Mouse (Mus musculus): Measurements from ENCODE around the gene Hs6st3. TPM values are rescaled to one million over a fixed set of nuclear protein-coding genes. Genes with fewer than 3 reads are reported as not detected.

Gene Hs6st3
- polyA plus RNA-seq, 1 experiment from 2014 or later = not detected

DNA sequence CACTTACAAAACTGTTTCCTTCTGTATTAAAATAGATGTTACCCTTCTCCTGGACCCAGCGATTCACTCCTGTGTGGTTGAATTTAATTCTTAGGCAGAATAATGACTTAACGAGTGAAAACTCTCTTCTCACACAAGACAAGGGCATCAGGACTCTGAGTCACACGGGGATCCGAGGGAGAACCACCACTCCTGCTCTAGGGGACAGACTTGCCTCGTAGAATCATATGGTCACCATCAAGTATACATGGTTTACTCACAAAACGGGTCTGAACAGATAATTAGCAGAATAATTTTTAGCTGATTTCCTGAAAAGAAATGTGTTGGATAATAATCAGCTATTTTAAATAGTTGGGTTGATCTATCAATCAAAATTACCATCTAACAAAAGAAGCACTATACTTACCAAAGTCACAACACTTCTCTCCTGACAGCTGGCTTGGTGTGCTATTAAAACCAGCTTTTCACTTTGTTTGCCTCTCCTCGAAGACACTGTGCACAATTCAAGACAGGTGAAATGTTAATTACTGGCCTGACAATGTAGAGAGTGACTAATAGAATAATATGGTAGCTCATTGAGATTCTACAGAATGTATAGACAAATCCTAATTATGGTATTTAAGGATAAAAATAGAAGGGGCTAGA is 593.4 kb downstream of the Hs6st3 start:
- H3K9me3 ChIP-seq (replicated peaks) = no peaks in the 10 kb centered on the region
- H3K9ac ChIP-seq = no peak overlapping the region
- H3K4me2 ChIP-seq = no peak overlapping the region
- no peaks in the 10 kb centered on the region for H3K36me3 ChIP-seq (replicated peaks)
- H3K4me1 ChIP-seq (replicated peaks) = no peaks in the 10 kb centered on the region
- no peak overlapping the region for H3K27ac ChIP-seq (replicated peaks)
- no peak overlapping the region for H3K4me3 ChIP-seq (replicated peaks)
- no peaks in the 10 kb centered on the region for H3K27me3 ChIP-seq
- ATAC-seq (ENCODE audit: insufficient read depth) = no peak
- WGBS (ENCODE audit: insufficient replicate concordance) = 47% methylated on average over 7 of the region's 7 CpGs

DNA sequence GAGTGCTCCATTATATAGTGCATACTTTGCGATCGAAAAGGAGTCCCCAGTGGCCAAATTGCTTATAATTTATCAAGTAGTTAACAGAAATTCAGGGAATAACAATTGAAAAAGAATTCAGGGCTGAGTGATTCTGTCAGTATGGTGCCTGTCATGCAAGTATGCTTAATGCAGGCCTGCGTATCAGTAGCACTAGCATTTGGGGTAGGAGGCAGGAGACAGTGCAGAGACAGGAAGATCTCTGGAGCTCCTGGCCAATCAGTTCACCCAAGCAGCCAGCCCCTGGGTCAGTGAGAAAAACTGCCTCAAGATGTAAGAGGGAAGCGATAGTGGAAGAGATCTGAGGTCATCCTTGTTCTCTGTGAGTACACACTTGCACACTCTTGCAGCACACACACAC is 594.1 kb downstream of the Hs6st3 start:
- no peaks in the 10 kb centered on the region for H3K9me3 ChIP-seq (replicated peaks)
- no peaks in the 10 kb centered on the region for H3K27me3 ChIP-seq
- no peak overlapping the region for H3K9ac ChIP-seq
- H3K4me2 ChIP-seq = no peak overlapping the region
- H3K4me1 ChIP-seq (replicated peaks) = no peaks in the 10 kb centered on the region
- ATAC-seq (ENCODE audit: insufficient read depth) = no peak
- H3K36me3 ChIP-seq (replicated peaks) = no peaks in the 10 kb centered on the region
- WGBS (ENCODE audit: insufficient replicate concordance) = 66% methylated on average over 4 of the region's 4 CpGs
- H3K27ac ChIP-seq (replicated peaks) = no peak overlapping the region
- H3K4me3 ChIP-seq (replicated peaks) = no peak overlapping the region

DNA sequence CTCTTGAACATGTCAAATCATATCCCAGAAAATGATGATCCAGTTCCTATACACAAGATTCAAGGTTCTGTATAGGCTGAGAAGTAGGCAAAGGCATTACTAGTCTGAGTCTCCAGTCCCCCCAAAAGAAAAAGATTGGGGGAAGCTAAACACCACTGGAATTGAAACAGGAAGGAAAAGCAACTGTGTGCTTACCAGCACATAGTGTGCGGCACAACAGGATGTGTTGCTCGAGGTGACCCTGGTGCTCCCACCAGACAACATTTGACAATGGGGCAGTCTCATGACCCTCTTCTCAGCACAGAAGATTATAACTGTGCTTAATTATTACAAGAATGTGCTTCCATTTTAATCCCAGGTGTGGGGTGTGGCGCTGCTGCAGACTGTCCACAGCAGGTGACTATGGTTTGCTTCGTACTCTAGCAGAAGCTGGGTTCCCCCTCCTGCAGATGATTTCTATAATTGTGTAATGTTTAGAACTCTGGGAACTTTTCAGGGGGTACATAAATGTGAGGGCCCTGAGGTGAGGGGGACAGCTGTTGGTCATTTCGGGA is 599.3 kb downstream of the Hs6st3 start:
- Histone ChIP-seq H3K9ac (no peak overlapping the region), H3K27ac (replicated peaks) (no peak overlapping the region), H3K9me3 (replicated peaks) (no peaks in the 10 kb centered on the region), H3K4me1 (replicated peaks) (no peaks in the 10 kb centered on the region), H3K4me3 (replicated peaks) (no peak overlapping the region), H3K27me3 (no peaks in the 10 kb centered on the region), H3K4me2 (no peak overlapping the region), H3K36me3 (replicated peaks) (no peaks in the 10 kb centered on the region)
- 51% methylated on average over 5 of the region's 5 CpGs for WGBS (ENCODE audit: insufficient replicate concordance)
- no peak for ATAC-seq (ENCODE audit: insufficient read depth)

DNA sequence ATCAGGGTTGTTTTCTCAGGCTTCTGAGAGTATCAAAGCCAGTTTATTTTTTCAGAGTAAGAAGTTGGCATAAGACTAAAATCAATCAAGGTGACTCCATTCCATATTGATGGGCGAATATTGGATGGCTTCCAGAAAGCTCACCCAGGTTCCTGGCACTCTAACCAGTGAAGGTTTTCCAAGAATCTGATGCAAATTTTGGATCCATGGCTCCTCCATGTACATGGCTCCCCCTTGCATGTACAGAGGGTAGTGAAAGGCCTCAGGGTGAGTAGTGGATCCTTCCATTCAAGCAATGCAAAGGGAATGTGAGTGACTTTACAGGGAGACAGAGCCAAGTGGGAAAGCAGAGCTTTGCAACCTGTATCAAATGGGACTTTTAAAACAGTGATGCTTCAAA is 603.6 kb downstream of the Hs6st3 start:
- Histone ChIP-seq H3K27me3 (no peaks in the 10 kb centered on the region), H3K4me2 (no peak overlapping the region), H3K9me3 (replicated peaks) (no peaks in the 10 kb centered on the region), H3K27ac (replicated peaks) (no peak overlapping the region), H3K36me3 (replicated peaks) (no peaks in the 10 kb centered on the region), H3K4me3 (replicated peaks) (no peak overlapping the region), H3K9ac (no peak overlapping the region), H3K4me1 (replicated peaks) (no peaks in the 10 kb centered on the region)
- WGBS (ENCODE audit: insufficient replicate concordance) = 52% methylated on average over 1 of the region's 1 CpGs
- ATAC-seq (ENCODE audit: insufficient read depth) = no peak

DNA sequence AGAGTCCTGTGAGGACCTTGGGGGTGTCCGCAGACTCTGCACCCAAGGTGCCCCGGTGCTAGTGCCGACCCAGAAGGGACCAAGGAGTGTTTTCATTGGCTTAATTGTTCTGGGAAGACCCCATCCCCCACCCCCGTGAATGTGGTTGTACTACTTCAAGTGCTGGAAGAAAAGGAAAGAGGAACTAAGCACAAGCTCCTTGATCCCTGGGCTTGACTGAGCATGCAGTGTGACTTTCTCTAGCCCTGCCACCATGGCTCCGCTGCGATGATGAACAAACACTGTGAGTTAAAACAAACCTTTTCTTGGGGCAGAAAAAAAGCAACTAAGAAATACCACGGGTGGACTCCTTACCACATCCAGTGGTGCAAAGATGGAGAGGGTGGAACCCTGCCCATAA is 623.2 kb downstream of the Hs6st3 start:
- no peak overlapping the region for H3K27ac ChIP-seq (replicated peaks)
- ATAC-seq (ENCODE audit: insufficient read depth) = no peak

DNA sequence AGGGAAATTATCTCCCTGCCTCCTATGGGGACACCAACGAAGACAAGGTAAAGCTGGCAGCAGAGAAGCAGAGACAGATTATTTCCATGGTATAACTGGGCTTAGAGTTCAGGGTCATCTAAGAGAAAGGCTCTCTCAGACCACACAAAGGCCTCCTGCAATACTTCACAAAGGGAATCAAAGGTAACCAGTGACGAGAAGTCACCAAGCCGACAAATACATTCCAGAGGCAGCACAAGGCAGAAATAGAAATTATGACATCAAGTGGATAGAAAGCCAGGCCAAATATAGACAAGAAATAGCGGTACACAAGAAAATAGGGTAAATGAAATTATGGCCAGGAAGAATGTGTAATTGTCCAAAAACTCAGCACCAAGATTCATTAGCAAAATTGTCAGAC is 633.9 kb downstream of the Hs6st3 start:
- H3K4me3 ChIP-seq (replicated peaks) = no peak overlapping the region
- H3K9me3 ChIP-seq (replicated peaks) = no peaks in the 10 kb centered on the region
- no peaks in the 10 kb centered on the region for H3K4me1 ChIP-seq (replicated peaks)
- no peaks in the 10 kb centered on the region for H3K36me3 ChIP-seq (replicated peaks)
- H3K27ac ChIP-seq (replicated peaks) = no peak overlapping the region
- ATAC-seq (ENCODE audit: insufficient read depth) = no peak
- no peaks in the 10 kb centered on the region for H3K27me3 ChIP-seq
- no peak overlapping the region for H3K9ac ChIP-seq
- H3K4me2 ChIP-seq = no peak overlapping the region
- WGBS (ENCODE audit: insufficient replicate concordance) = 56% methylated on average over 4 of the region's 4 CpGs

More for the DNA sequence above, 623.2 kb downstream of the Hs6st3 start:
- no peaks in the 10 kb centered on the region for H3K4me1 ChIP-seq (replicated peaks)
- no peak overlapping the region for H3K4me2 ChIP-seq
- no peaks in the 10 kb centered on the region for H3K9me3 ChIP-seq (replicated peaks)
- no peak overlapping the region for H3K4me3 ChIP-seq (replicated peaks)
- no peak overlapping the region for H3K9ac ChIP-seq
- H3K36me3 ChIP-seq (replicated peaks) = no peaks in the 10 kb centered on the region
- H3K27me3 ChIP-seq = no peaks in the 10 kb centered on the region
- 63% methylated on average over 7 of the region's 7 CpGs for WGBS (ENCODE audit: insufficient replicate concordance)

DNA sequence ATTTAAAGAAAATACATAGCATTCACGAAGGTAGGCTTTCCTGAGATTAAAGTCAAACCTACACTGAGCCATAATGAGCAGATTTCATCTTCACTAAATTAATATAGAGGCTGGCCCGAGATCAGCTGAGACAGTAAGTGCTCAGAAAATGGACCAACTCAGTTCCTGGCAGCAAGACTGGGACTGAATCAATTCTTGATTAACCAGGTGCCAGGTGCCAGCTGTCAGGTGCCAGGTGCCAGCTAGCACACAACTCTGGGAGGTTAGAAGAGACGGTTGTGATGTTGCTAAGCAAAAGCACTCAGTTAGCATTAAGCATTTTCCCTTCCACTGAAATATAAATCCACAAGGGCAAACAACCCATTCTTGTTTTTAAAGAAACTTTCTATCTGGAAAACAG is 638.1 kb downstream of the Hs6st3 start:
- no peak overlapping the region for H3K4me3 ChIP-seq (replicated peaks)
- H3K27me3 ChIP-seq = no peaks in the 10 kb centered on the region
- H3K9me3 ChIP-seq (replicated peaks) = no peaks in the 10 kb centered on the region
- H3K4me1 ChIP-seq (replicated peaks) = no peaks in the 10 kb centered on the region
- WGBS (ENCODE audit: insufficient replicate concordance) = 55% methylated on average over 3 of the region's 3 CpGs
- H3K9ac ChIP-seq = no peak overlapping the region
- H3K27ac ChIP-seq (replicated peaks) = no peak overlapping the region
- H3K36me3 ChIP-seq (replicated peaks) = no peaks in the 10 kb centered on the region
- no peak overlapping the region for H3K4me2 ChIP-seq
- no peak for ATAC-seq (ENCODE audit: insufficient read depth)

DNA sequence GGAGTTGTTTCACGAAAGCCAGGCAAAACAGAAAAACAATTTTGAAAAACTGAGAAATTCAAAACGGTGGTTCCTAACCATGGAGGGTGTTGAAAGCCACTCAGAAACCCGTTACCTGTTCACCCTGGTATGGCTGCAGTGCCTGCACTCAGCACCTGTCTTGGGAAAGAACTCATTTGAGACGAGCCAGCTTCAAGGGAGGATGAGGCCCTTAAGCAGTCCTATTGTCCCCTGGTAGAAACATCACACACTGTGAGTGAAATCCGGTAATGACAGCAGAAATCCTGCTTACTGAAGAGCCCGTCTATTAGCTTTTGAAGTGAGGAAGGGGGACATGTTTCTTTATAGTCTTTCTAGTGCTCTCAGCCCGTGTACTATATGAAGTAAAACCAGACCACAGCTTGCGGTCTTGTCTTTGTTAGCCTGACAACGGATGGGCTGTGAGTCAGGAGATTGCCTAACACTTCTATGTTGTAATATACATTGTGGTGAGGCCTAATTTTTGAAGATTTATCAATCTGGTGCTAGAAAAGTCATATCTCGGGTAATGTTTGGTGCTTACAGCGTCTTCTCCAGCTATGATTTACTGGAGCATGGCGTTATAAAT is 641.9 kb downstream of the Hs6st3 start:
- no peak for ATAC-seq (ENCODE audit: insufficient read depth)
- H3K4me3 ChIP-seq (replicated peaks) = no peak overlapping the region
- no peak overlapping the region for H3K4me2 ChIP-seq
- H3K4me1 ChIP-seq (replicated peaks) = no peaks in the 10 kb centered on the region
- H3K27ac ChIP-seq (replicated peaks) = no peak overlapping the region
- no peaks in the 10 kb centered on the region for H3K27me3 ChIP-seq
- no peaks in the 10 kb centered on the region for H3K9me3 ChIP-seq (replicated peaks)
- H3K9ac ChIP-seq = no peak overlapping the region
- no peaks in the 10 kb centered on the region for H3K36me3 ChIP-seq (replicated peaks)
- WGBS (ENCODE audit: insufficient replicate concordance) = 56% methylated on average over 12 of the region's 12 CpGs

DNA sequence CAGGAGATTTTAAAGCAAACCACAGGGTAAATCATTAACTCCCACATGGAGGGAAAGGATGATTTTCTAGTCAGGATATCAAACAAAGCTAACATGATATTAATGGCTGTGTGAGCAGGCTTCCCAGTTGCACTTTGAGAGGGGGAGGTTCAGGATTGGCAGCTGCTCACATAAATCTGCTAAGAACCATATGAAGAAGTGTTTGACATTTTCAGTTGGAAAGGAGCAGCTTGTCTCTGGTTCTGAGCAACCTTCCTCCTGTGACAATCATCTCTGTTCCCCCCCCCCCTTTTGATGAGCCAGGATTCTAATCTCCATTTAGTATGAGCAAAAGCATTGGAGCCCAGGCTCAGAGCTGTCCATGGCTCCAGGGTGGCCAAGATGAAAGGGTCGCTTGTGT is 643.0 kb downstream of the Hs6st3 start:
- no peaks in the 10 kb centered on the region for H3K9me3 ChIP-seq (replicated peaks)
- WGBS (ENCODE audit: insufficient replicate concordance) = 53% methylated on average over 1 of the region's 1 CpGs
- H3K4me2 ChIP-seq = no peak overlapping the region
- no peak overlapping the region for H3K27ac ChIP-seq (replicated peaks)
- H3K36me3 ChIP-seq (replicated peaks) = no peaks in the 10 kb centered on the region
- no peaks in the 10 kb centered on the region for H3K27me3 ChIP-seq
- no peak for ATAC-seq (ENCODE audit: insufficient read depth)
- H3K9ac ChIP-seq = no peak overlapping the region
- no peak overlapping the region for H3K4me3 ChIP-seq (replicated peaks)
- no peaks in the 10 kb centered on the region for H3K4me1 ChIP-seq (replicated peaks)

DNA sequence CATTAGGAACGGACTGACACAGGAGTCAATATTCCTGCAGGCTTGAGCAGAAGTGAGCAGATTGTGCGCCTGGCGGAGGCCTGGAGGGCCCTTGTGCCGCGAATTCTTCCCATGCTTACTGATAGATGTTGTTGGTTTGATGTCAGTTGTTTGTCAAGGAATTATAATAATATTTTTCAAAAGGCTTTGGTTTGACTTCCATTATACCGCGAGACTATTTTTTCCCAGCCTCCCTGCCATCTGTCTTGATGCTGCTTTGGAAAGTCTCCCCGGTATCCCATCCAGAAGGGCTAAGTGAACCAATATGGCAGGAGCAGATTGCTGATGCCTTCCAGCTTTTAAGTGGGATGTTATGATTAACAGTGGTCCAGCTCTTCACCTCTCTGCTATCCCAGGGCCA is 651.3 kb downstream of the Hs6st3 start:
- Histone ChIP-seq H3K9ac (no peak overlapping the region), H3K4me3 (replicated peaks) (no peak overlapping the region), H3K4me1 (replicated peaks) (no peaks in the 10 kb centered on the region), H3K4me2 (no peak overlapping the region), H3K27me3 (no peaks in the 10 kb centered on the region), H3K36me3 (replicated peaks) (no peaks in the 10 kb centered on the region), H3K27ac (replicated peaks) (no peak overlapping the region), H3K9me3 (replicated peaks) (no peaks in the 10 kb centered on the region)
- WGBS (ENCODE audit: insufficient replicate concordance) = 71% methylated on average over 8 of the region's 8 CpGs
- no peak for ATAC-seq (ENCODE audit: insufficient read depth)

DNA sequence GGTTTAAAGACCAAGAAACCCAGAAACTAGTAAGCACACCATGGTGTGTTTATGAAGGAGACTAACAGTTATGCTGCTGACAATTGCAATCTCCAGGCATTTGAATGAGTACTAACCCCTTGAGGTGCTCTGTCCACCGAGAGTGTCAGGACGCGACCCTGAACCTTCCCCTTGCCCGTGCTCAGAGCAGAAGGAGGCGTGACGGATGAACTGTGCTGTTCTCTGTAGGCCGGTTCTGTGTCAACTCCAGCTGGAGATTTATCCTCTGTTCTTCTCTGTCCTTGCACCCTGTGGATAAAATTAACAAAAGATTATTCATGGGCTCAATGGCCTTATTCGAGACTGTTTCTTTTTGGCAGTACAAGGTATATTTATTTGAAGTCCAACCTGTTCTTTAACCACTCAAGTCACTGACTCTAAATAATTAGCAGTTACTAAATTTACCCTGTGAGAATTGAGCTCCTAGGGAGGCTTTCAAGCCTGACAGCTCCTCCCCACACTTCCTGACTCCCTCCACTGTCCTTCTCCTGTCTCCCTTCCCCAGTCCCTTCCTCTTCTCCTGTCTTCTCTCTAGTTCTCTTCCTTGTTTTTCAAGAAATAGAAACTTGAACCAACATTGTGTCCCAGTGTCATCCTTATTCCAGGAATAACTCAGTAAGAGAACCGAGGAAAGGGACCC is 659.2 kb downstream of the Hs6st3 start:
- H3K36me3 ChIP-seq (replicated peaks) = no peaks in the 10 kb centered on the region
- WGBS (ENCODE audit: insufficient replicate concordance) = 51% methylated on average over 9 of the region's 9 CpGs
- H3K4me3 ChIP-seq (replicated peaks) = no peak overlapping the region
- ATAC-seq (ENCODE audit: insufficient read depth) = no peak
- no peak overlapping the region for H3K4me2 ChIP-seq
- no peaks in the 10 kb centered on the region for H3K9me3 ChIP-seq (replicated peaks)
- no peaks in the 10 kb centered on the region for H3K27me3 ChIP-seq
- no peak overlapping the region for H3K9ac ChIP-seq
- no peaks in the 10 kb centered on the region for H3K4me1 ChIP-seq (replicated peaks)
- no peak overlapping the region for H3K27ac ChIP-seq (replicated peaks)

All from liver, embryonic 15.5 days (tissue).